Mouse (Mus musculus): ENCODE results near the gene Zfp830.

DNA sequence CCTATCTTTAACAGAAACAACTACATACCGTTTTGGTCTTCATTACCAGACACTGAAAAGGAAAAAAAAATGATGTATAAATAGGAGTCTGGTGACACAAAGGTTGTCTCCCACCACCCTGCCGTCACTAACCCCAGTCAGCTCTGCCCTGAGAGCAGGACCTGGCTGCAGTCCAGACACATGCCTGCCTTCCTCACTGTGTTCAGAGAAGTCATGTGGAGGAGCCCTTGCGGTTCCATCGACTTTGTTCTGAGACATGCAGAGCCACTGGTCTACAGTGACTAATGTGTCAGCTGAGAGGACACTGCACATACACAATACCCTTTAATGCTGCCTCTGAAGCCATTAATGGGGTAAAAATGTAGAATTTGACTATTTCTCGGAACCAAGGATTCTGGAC, 44.3 kb downstream of the Zfp830 start:
- no peak for TF ChIP-seq CTCF (IDR thresholded peaks at IDR 0.05; ENCODE audit: low read depth, low read length)
- TF ChIP-seq POLR2A (IDR thresholded peaks at IDR 0.05; ENCODE audit: insufficient read depth, low read length): no peak
- no peak for TF ChIP-seq EP300 (IDR thresholded peaks at IDR 0.05; ENCODE audit: insufficient read depth, low read depth, low read length)
